Mouse (Mus musculus) kidney, adult 2 months (tissue): ENCODE measurements around the gene Id2.

Experiments
- CTCF ChIP-seq: fragments of 200-500 bp; conservative IDR thresholded peaks from 2 replicates; pipeline ENCODE4 v1.5.1; 2011; ENCODE audit warnings: low read depth, mild to moderate bottlenecking, control low read depth, low read length, moderate library complexity, mixed read lengths; ENCODE audit not compliant: insufficient read depth, insufficient read length
- POLR2A ChIP-seq: fragments of 200-500 bp; IDR thresholded peaks from one replicate; pipeline ENCODE4 v1.6.1; 2011; ENCODE audit warnings: low read depth, low read length, control low read depth

DNA sequence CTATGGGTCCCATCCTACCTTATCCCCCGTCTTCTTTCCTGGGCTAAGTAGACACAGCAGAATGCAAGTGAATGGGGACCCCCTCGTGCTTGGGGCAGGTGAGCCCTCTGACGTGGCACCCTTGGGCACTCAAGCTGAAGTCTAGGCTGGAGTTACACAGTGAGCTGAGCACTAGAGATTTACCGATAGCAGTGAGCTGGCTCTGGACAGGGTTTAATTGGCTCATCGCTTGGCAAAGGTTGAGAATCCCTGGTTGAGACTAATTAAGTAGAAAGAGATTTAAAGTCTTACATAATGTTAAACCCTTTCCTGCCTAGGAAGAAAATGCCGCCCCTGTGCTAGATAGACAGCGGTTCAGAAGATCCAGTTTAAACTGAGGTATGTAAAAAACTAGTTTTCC, 36.0 kb downstream of the Id2 start:
- no peak for TF ChIP-seq CTCF
- TF ChIP-seq POLR2A = no peak
